Mouse (Mus musculus): ENCODE results near the gene Atp11c. TPM values are rescaled to one million over a fixed set of nuclear protein-coding genes. Genes with fewer than 3 reads are reported as not detected.

The Atp11c gene
- total RNA-seq (2014; fragmentation: Nextera tagmentation) (29.7 and 37.0 TPM in 2 replicates), total RNA-seq (2017) (23.5 and 25.5 TPM in 2 replicates), polyA plus RNA-seq (2012) (1.1 and 1.5 TPM in 2 replicates)

GRCm38 (mm10) chrX:60592598-60592997 lies at the start of gene Atp11c:
TSS of gene Atp11c (minus strand) at chrX:60592698.
- TF ChIP-seq CTCF (IDR thresholded peaks at IDR 0.05; ENCODE audit: low read depth, low read length) (no peak), POLR2AphosphoS5 (IDR thresholded peaks at IDR 0.05; ENCODE audit: insufficient replicate concordance, low read depth, low read length) (no peak), GATA2 (IDR thresholded peaks at IDR 0.05; ENCODE audit: borderline replicate concordance, low read depth, low read length) (no peak), GATA1 (IDR thresholded peaks at IDR 0.05; ENCODE audit: borderline replicate concordance, low read length) (no peak), TAL1 (conservative IDR thresholded peaks at IDR 0.05; ENCODE audit: low read depth, low read length) (no peak)
- H3K4me1 ChIP-seq (ENCODE audit: insufficient read depth, low read depth, low read length): no peaks in the 10 kb centered on the region
- H3K27me3 ChIP-seq (ENCODE audit: insufficient read depth, low read length): no peaks in the 10 kb centered on the region
- no peak within 1 kb of the TSS for H3K4me3 ChIP-seq (ENCODE audit: low read depth, low read length)
- DNase-seq (ENCODE audit: low spot score) (no peak), ATAC-seq (ENCODE audit: extremely low read depth, insufficient number of reproducible peaks, low FRiP score, poor library complexity, severe bottlenecking) (no peak)
- no peaks in the 10 kb centered on the region for H3K36me3 ChIP-seq (replicated peaks)
- no peaks in the 10 kb centered on the region for H3K9me3 ChIP-seq (replicated peaks)

GRCm38 (mm10) chrX:60609202-60609601 lies 16.7 kb upstream of the Atp11c start:
- Histone ChIP-seq H3K4me3 (ENCODE audit: low read depth, low read length) (no peak overlapping the region), H3K4me1 (ENCODE audit: insufficient read depth, low read depth, low read length) (no peaks in the 10 kb centered on the region), H3K36me3 (replicated peaks) (no peaks in the 10 kb centered on the region), H3K27me3 (ENCODE audit: insufficient read depth, low read length) (no peaks in the 10 kb centered on the region), H3K9me3 (replicated peaks) (no peaks in the 10 kb centered on the region)
- no peak for ATAC-seq (ENCODE audit: extremely low read depth, insufficient number of reproducible peaks, low FRiP score, poor library complexity, severe bottlenecking)
- no peak for DNase-seq (ENCODE audit: low spot score)
- TF ChIP-seq CTCF (IDR thresholded peaks at IDR 0.05; ENCODE audit: low read depth, low read length) (no peak), POLR2AphosphoS5 (IDR thresholded peaks at IDR 0.05; ENCODE audit: insufficient replicate concordance, low read depth, low read length) (no peak), TAL1 (conservative IDR thresholded peaks at IDR 0.05; ENCODE audit: low read depth, low read length) (no peak), GATA2 (IDR thresholded peaks at IDR 0.05; ENCODE audit: borderline replicate concordance, low read depth, low read length) (no peak), GATA1 (IDR thresholded peaks at IDR 0.05; ENCODE audit: borderline replicate concordance, low read length) (no peak)

GRCm38 (mm10) chrX:60570539-60570938 lies 22.0 kb downstream of the Atp11c start:
- Histone ChIP-seq H3K4me3 (ENCODE audit: low read depth, low read length) (no peak overlapping the region), H3K27me3 (ENCODE audit: insufficient read depth, low read length) (no peaks in the 10 kb centered on the region)

GRCm38 (mm10) chrX:60569047-60569446 lies 23.5 kb downstream of the Atp11c start:
- DNase-seq (ENCODE audit: low spot score): no peak
- no peaks in the 10 kb centered on the region for H3K36me3 ChIP-seq (replicated peaks)
- TF ChIP-seq GATA2 (IDR thresholded peaks at IDR 0.05; ENCODE audit: borderline replicate concordance, low read depth, low read length): no peak
- no peaks in the 10 kb centered on the region for H3K27me3 ChIP-seq (ENCODE audit: insufficient read depth, low read length)
- no peak for ATAC-seq (ENCODE audit: extremely low read depth, insufficient number of reproducible peaks, low FRiP score, poor library complexity, severe bottlenecking)
- H3K4me1 ChIP-seq (ENCODE audit: insufficient read depth, low read depth, low read length): no peaks in the 10 kb centered on the region
- no peaks in the 10 kb centered on the region for H3K9me3 ChIP-seq (replicated peaks)
- H3K4me3 ChIP-seq (ENCODE audit: low read depth, low read length): no peak overlapping the region

More at GRCm38 (mm10) chrX:60570539-60570938, 22.0 kb downstream of the Atp11c start:
- no peak for DNase-seq (ENCODE audit: low spot score)
- ATAC-seq (ENCODE audit: extremely low read depth, insufficient number of reproducible peaks, low FRiP score, poor library complexity, severe bottlenecking): no peak
- no peak for TF ChIP-seq TAL1 (conservative IDR thresholded peaks at IDR 0.05; ENCODE audit: low read depth, low read length)
- TF ChIP-seq POLR2AphosphoS5 (IDR thresholded peaks at IDR 0.05; ENCODE audit: insufficient replicate concordance, low read depth, low read length): no peak
- no peak for TF ChIP-seq GATA1 (IDR thresholded peaks at IDR 0.05; ENCODE audit: borderline replicate concordance, low read length)
- TF ChIP-seq GATA2 (IDR thresholded peaks at IDR 0.05; ENCODE audit: borderline replicate concordance, low read depth, low read length): no peak
- no peak for TF ChIP-seq CTCF (IDR thresholded peaks at IDR 0.05; ENCODE audit: low read depth, low read length)
- Histone ChIP-seq H3K4me1 (ENCODE audit: insufficient read depth, low read depth, low read length) (no peaks in the 10 kb centered on the region), H3K9me3 (replicated peaks) (no peaks in the 10 kb centered on the region), H3K36me3 (replicated peaks) (no peaks in the 10 kb centered on the region)

GRCm38 (mm10) chrX:60555242-60555641 lies 37.3 kb downstream of the Atp11c start:
- no peak for TF ChIP-seq GATA1 (IDR thresholded peaks at IDR 0.05; ENCODE audit: borderline replicate concordance, low read length)
- TF ChIP-seq TAL1 (conservative IDR thresholded peaks at IDR 0.05; ENCODE audit: low read depth, low read length): no peak
- Histone ChIP-seq H3K27me3 (ENCODE audit: insufficient read depth, low read length) (no peaks in the 10 kb centered on the region), H3K9me3 (replicated peaks) (no peaks in the 10 kb centered on the region), H3K4me3 (ENCODE audit: low read depth, low read length) (no peak overlapping the region), H3K4me1 (ENCODE audit: insufficient read depth, low read depth, low read length) (no peaks in the 10 kb centered on the region), H3K36me3 (replicated peaks) (no peaks in the 10 kb centered on the region)
- DNase-seq (ENCODE audit: low spot score): no peak
- ATAC-seq (ENCODE audit: extremely low read depth, insufficient number of reproducible peaks, low FRiP score, poor library complexity, severe bottlenecking): no peak

- DNase-seq (ENCODE audit: low spot score) (no peak), ATAC-seq (ENCODE audit: extremely low read depth, insufficient number of reproducible peaks, low FRiP score, poor library complexity, severe bottlenecking) (no peak)
- peaks cover 10% of the 10 kb centered on the region; the same call in 1 of the 2 replicates for H3K9me3 ChIP-seq (replicated peaks)
- TF ChIP-seq CTCF (IDR thresholded peaks at IDR 0.05; ENCODE audit: low read depth, low read length) (no peak), GATA2 (IDR thresholded peaks at IDR 0.05; ENCODE audit: borderline replicate concordance, low read depth, low read length) (no peak), POLR2AphosphoS5 (IDR thresholded peaks at IDR 0.05; ENCODE audit: insufficient replicate concordance, low read depth, low read length) (no peak), GATA1 (IDR thresholded peaks at IDR 0.05; ENCODE audit: borderline replicate concordance, low read length) (no peak), TAL1 (conservative IDR thresholded peaks at IDR 0.05; ENCODE audit: low read depth, low read length) (no peak)
- no peaks in the 10 kb centered on the region for H3K4me1 ChIP-seq (ENCODE audit: insufficient read depth, low read depth, low read length)
- no peaks in the 10 kb centered on the region for H3K27me3 ChIP-seq (ENCODE audit: insufficient read depth, low read length)
- no peaks in the 10 kb centered on the region for H3K36me3 ChIP-seq (replicated peaks)
- H3K4me3 ChIP-seq (ENCODE audit: low read depth, low read length): no peak overlapping the region
Measured at GRCm38 (mm10) chrX:60547444-60548304, 44.8 kb downstream of the Atp11c start.
